In the genomic region with DNA sequence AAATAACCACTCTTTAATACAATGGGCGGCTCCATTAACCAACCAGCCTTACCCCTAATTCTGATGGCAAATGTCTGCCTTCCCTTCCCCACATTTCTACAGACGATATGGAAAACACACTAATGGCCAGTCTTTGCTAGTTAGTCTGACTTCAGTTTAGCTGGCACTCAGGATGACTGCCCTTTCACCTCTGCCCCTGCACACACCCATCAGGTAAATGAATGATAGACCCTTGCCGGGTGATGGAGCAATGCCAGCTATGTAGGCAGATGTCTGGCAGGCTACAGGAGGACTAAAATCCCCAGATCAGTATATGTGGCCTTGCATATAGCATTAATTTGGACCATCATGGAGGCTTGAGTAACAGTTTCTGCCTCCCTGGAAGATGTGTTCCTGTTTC, we compare ENCODE assay signal across 17 mouse cellular contexts.
"Had no signal": no experiment of that assay in that cellular context is flagged by ENCODE, and none has a peak within 500 bp of the region (broad histone marks: within the 10 kb centered on the region; RNA-seq: fewer than 3 reads in every experiment).

No protein-coding gene starts in this region.

- H3K27me3 ChIP-seq: limb, embryonic 12.5 days; liver, embryonic 13.5 days; lung, embryonic 15.5 days; megakaryocyte, embryonic 14.5 days; midbrain, embryonic 15.5 days; neural tube, embryonic 12.5 days had no signal

- H3K4me2 ChIP-seq: limb, embryonic 12.5 days; liver, embryonic 13.5 days; lung, embryonic 15.5 days; midbrain, embryonic 11.5 days; midbrain, embryonic 15.5 days; neural tube, embryonic 12.5 days had no signal

- H3K9me3 ChIP-seq: limb, embryonic 12.5 days; liver, embryonic 13.5 days; lung, embryonic 15.5 days; megakaryocyte, embryonic 14.5 days; midbrain, embryonic 15.5 days; neural tube, embryonic 12.5 days had no signal

- H3K4me1 ChIP-seq: limb, embryonic 12.5 days; liver, embryonic 13.5 days; lung, embryonic 15.5 days; midbrain, embryonic 15.5 days; neural tube, embryonic 12.5 days had no signal

- H3K36me3 ChIP-seq: limb, embryonic 12.5 days; liver, embryonic 13.5 days; lung, embryonic 15.5 days; midbrain, embryonic 15.5 days; neural tube, embryonic 12.5 days had no signal

- H3K27ac ChIP-seq: hindbrain, postnatal 0 days; kidney, postnatal 0 days; layer of hippocampus, adult 2 months; limb, embryonic 12.5 days; liver, embryonic 13.5 days; lung, embryonic 15.5 days; macrophage; midbrain, embryonic 15.5 days; neural tube, embryonic 12.5 days had no signal

- ATAC-seq: hindbrain, postnatal 0 days; midbrain, embryonic 15.5 days had no signal

- DNase-seq: liver, embryonic 13.5 days; lung, postnatal 14 days; retina, postnatal 1 day; right cerebral cortex, postnatal 4 days; spleen, adult 18-20 months; thymus, adult 18-20 months; thymus, postnatal 14 days had no signal

- H3K4me3 ChIP-seq: layer of hippocampus, adult 2 months; limb, embryonic 12.5 days; liver, embryonic 13.5 days; lung, embryonic 15.5 days; megakaryocyte, embryonic 14.5 days; midbrain, embryonic 15.5 days; neural tube, embryonic 12.5 days had no signal

- H3K9ac ChIP-seq: limb, embryonic 12.5 days; liver, embryonic 13.5 days; lung, embryonic 15.5 days; midbrain, embryonic 15.5 days; neural tube, embryonic 12.5 days had no signal
